Mouse (Mus musculus) cerebellum, adult 2 months (tissue): ENCODE measurements around the gene Tmem235. TPM values are rescaled to one million over a fixed set of nuclear protein-coding genes. Genes with fewer than 3 reads are reported as not detected.

Experiments
- DNase-seq, 2 experiments: peaks; one replicate each; pipeline ENCODE4 v3.0.0; 2021
- H3K27ac ChIP-seq: fragments of 200-500 bp; 2 replicates; pipeline ENCODE4 v1.5.1; 2012; ENCODE audit warnings: low read length, control low read depth, inconsistent platforms; ENCODE audit not compliant: insufficient read depth
- H3K27me3 ChIP-seq: fragments of 200-500 bp; 2 replicates; pipeline ENCODE4 v1.6.1; 2012; ENCODE audit warnings: inconsistent platforms, mild to moderate bottlenecking, low read length, moderate library complexity; ENCODE audit not compliant: control insufficient read depth, insufficient read depth
- H3K4me1 ChIP-seq: fragments of 200-500 bp; 2 replicates; pipeline ENCODE4 v1.6.1; 2011; ENCODE audit warnings: low read length; ENCODE audit not compliant: control insufficient read depth, insufficient read depth
- H3K4me3 ChIP-seq: fragments of 200-500 bp; replicated peaks from 2 replicates; pipeline ENCODE3; 2011; ENCODE audit warnings: mild to moderate bottlenecking, low read depth, low read length, control low read depth; ENCODE audit not compliant: insufficient read depth
- CTCF ChIP-seq: fragments of 200-500 bp; IDR thresholded peaks from 2 replicates; pipeline ENCODE4 v1.5.1; 2011; ENCODE audit warnings: low read depth, mild to moderate bottlenecking, control low read depth, low read length, moderate library complexity, borderline replicate concordance; ENCODE audit not compliant: insufficient read depth
- POLR2A ChIP-seq: fragments of 200-500 bp; IDR thresholded peaks from 2 replicates; pipeline ENCODE4 v1.6.1; 2011; ENCODE audit warnings: low read length, control low read depth, borderline replicate concordance; ENCODE audit not compliant: insufficient read depth
- WGBS: fragments of 180-500 bp; shearing (Covaris S2); methylation state at CpG from one replicate; pipeline ENCODE4 v1.1.7; 2018; 5-methylcytosine and 5-hydroxymethylcytosine counted together
- polyA plus RNA-seq: library from polyadenylated mRNA; depleted of rRNA; stranded (reverse); fragments of >200 nt; gene quantifications from 2 replicates; pipeline ENCODE4 v1.2.3, GENCODE M21; 2012

Tmem235 gene
- polyA plus RNA-seq, 1 experiment: 0.16 TPM

GRCm38 (mm10) chr11:117848271-117848984 is 12.1 kb upstream of the Tmem235 start:
- Histone ChIP-seq H3K27me3 (no peaks in the 10 kb centered on the region), H3K27ac (peak overlapping the region; percentile 84), H3K4me1 (no peaks in the 10 kb centered on the region), H3K4me3 (peak overlapping the region; percentile 95)
- WGBS: 5% methylated on average over 19 of the region's 19 CpGs
- no peak for DNase-seq
- no peak for TF ChIP-seq POLR2A
- TF ChIP-seq CTCF: no peak

GRCm38 (mm10) chr11:117848985-117849671 is 11.4 kb upstream of the Tmem235 start, which contains the start of gene Birc5:
TSS of gene Birc5 (plus strand) at chr11:117849251.
- peak; percentile 88 for TF ChIP-seq POLR2A
- no peak for TF ChIP-seq CTCF
- H3K27me3 ChIP-seq: no peaks in the 10 kb centered on the region
- DNase-seq: peak; percentile 95
- WGBS: under 1% methylated on average over 50 of the region's 51 CpGs
- H3K27ac ChIP-seq: peak within 1 kb of the TSS; percentile 84
- H3K4me1 ChIP-seq: no peaks in the 10 kb centered on the region
- peak within 1 kb of the TSS; percentile 95 for H3K4me3 ChIP-seq

- no peaks in the 10 kb centered on the region for H3K4me1 ChIP-seq
- H3K27me3 ChIP-seq: no peaks in the 10 kb centered on the region
- TF ChIP-seq CTCF: no peak
- TF ChIP-seq POLR2A: no peak
- H3K4me3 ChIP-seq: no peak overlapping the region
- no peak for DNase-seq
- no peak overlapping the region for H3K27ac ChIP-seq
- WGBS: 82% methylated on average over 3 of the region's 3 CpGs
Observed at GRCm38 (mm10) chr11:117852875-117853274, 7.7 kb upstream of the Tmem235 start.

- Histone ChIP-seq H3K27ac (no peak overlapping the region), H3K4me1 (no peaks in the 10 kb centered on the region), H3K27me3 (no peaks in the 10 kb centered on the region), H3K4me3 (no peak overlapping the region)
- TF ChIP-seq POLR2A: no peak
- TF ChIP-seq CTCF: no peak
- no peak for DNase-seq
- 87% methylated on average over 9 of the region's 9 CpGs for WGBS
Observed at GRCm38 (mm10) chr11:117854241-117854640, 6.3 kb upstream of the Tmem235 start.

GRCm38 (mm10) chr11:117855360-117855759 is 5.2 kb upstream of the Tmem235 start:
- WGBS: 95% methylated on average over 5 of the region's 5 CpGs
- H3K27ac ChIP-seq: no peak overlapping the region
- H3K27me3 ChIP-seq: no peaks in the 10 kb centered on the region
- no peak overlapping the region for H3K4me3 ChIP-seq
- no peak for DNase-seq
- H3K4me1 ChIP-seq: no peaks in the 10 kb centered on the region
- TF ChIP-seq POLR2A (no peak), CTCF (no peak)

- no peaks in the 10 kb centered on the region for H3K27me3 ChIP-seq
- H3K4me3 ChIP-seq: no peak overlapping the region
- DNase-seq: no peak
- WGBS: 89% methylated on average over 1 of the region's 1 CpGs
- no peaks in the 10 kb centered on the region for H3K4me1 ChIP-seq
- no peak for TF ChIP-seq POLR2A
- TF ChIP-seq CTCF: no peak
- no peak overlapping the region for H3K27ac ChIP-seq
Observed at GRCm38 (mm10) chr11:117855975-117856374, 4.6 kb upstream of the Tmem235 start.

- H3K27me3 ChIP-seq: no peaks in the 10 kb centered on the region
- no peak for TF ChIP-seq CTCF
- TF ChIP-seq POLR2A: no peak
- WGBS: 92% methylated on average over 10 of the region's 10 CpGs
Observed at GRCm38 (mm10) chr11:117857462-117857861, 3.1 kb upstream of the Tmem235 start.

GRCm38 (mm10) chr11:117858392-117858791 is 2.2 kb upstream of the Tmem235 start:
- Histone ChIP-seq H3K27ac (no peak overlapping the region), H3K27me3 (no peaks in the 10 kb centered on the region), H3K4me1 (no peaks in the 10 kb centered on the region), H3K4me3 (no peak overlapping the region)
- WGBS: 26% methylated on average over 3 of the region's 3 CpGs
- no peak for DNase-seq
- TF ChIP-seq CTCF (no peak), POLR2A (no peak)

More at GRCm38 (mm10) chr11:117857462-117857861, 3.1 kb upstream of the Tmem235 start:
- Histone ChIP-seq H3K4me3 (no peak overlapping the region), H3K4me1 (no peaks in the 10 kb centered on the region), H3K27ac (no peak overlapping the region)
- no peak for DNase-seq
